Mouse (Mus musculus) testis, adult 2 months (tissue): ENCODE measurements around the gene Ccnl1.

Source experiments
- CTCF ChIP-seq: fragments of 200-500 bp; IDR thresholded peaks from 2 replicates; pipeline ENCODE4 v1.5.1; 2012; ENCODE audit warnings: low read depth, mild to moderate bottlenecking, inconsistent platforms, low read length, moderate library complexity; ENCODE audit not compliant: control insufficient read depth, insufficient read depth, insufficient replicate concordance
- POLR2A ChIP-seq: fragments of 200-500 bp; IDR thresholded peaks from 2 replicates; pipeline ENCODE4 v1.6.1; 2012; ENCODE audit warnings: low read depth, mild to moderate bottlenecking, inconsistent platforms, low read length, moderate library complexity; ENCODE audit not compliant: control insufficient read depth

GRCm38 (mm10) chr3:65990957-65991646 lies 33.1 kb upstream of the Ccnl1 start:
- TF ChIP-seq CTCF (no peak), POLR2A (no peak)
